Mouse (Mus musculus) fat pad, adult 2 months (tissue): ENCODE measurements around the gene Zfp973.
"Not testable (repeated sequence)": the region's sequence is repeated elsewhere in the genome, so short reads cannot be mapped to it uniquely, and the experiment has no call there.

Source experiments
- DNase-seq: peaks from one replicate; pipeline ENCODE4 v3.0.0-alpha.2; 2011; ENCODE audit warnings: low read depth, low spot score; ENCODE audit errors: extremely low read depth

Zfp973 gene

DNA sequence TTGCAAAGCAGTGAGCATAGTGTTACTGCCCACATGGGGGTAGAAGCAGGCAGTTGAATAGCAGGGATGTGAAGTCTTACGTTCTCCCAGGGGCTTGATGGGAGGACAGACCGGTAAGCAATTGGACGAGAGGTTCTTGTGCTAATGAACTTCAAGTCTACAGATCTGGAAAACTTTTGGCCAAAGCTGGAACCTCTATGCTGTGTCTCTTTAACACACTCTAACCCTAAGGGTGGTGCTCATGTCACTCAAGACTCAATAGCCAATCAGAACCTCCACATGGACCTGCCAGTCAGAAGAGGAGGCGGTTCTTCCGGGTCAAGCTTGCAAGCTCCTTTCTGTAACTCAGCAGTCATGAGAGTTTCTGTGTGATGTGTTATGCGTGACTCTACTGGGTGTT is at the start of gene Zfp973:
TSS of gene Zfp973 (plus strand) at position 301 of the 400 bp plus-strand sequence.
- not testable (repeated sequence) for DNase-seq

DNA sequence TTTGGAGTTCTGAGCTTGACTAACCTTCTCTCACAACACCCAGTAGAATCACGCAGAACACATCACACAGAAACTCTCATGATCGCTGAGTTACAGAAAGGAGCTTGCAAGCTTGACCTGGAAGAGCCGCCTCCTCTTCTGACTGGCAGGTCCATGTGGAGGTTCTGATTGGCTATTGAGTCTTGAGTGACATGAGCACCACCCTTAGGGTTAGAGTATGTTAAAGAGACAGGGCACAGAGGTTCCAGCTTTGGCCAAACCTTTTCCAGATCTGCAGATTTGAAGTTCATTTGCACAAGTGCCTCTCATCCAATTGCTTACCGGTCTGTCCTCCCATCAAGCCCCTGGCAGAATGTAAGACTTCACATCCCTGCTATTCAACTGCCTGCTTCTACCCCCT is 34.1 kb upstream of the Zfp973 start, which contains the start of gene Gm14308:
TSS of gene Gm14308 (minus strand) at position 101 of the 400 bp plus-strand sequence.
- DNase-seq: not testable (repeated sequence)

DNA sequence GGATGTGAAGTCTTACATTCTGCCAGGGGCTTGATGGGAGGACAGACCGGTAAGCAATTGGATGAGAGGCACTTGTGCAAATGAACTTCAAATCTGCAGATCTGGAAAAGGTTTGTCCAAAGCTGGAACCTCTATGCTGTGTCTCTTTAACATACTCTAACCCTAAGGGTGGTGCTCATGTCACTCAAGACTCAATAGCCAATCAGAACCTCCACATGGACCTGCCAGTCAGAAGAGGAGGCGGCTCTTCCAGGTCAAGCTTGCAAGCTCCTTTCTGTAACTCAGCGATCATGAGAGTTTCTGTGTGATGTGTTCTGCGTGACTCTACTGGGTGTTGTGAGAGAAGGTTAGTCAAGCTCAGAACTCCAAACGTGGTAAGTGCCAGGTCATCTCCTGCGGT is 37.7 kb downstream of the Zfp973 start, which contains the start of gene Gm14305:
TSS of gene Gm14305 (plus strand) at position 278 of the 400 bp plus-strand sequence.
- DNase-seq: not testable (repeated sequence)
